Mouse (Mus musculus): ENCODE data around the gene Il20rb. TPM values are rescaled to one million over a fixed set of nuclear protein-coding genes. Genes with fewer than 3 reads are reported as not detected.

The Il20rb gene
- 1 to 10 TPM; 2.2 to 5.2 TPM for polyA plus RNA-seq (2017; shearing (Covaris generic))

GRCm38 (mm10) chr9:100486431-100486830, at the start of gene Il20rb:
Gene Il20rb (minus strand): TSS chr9:100486788.

Other genes with a start within 250 kb of the Il20rb start
- gene Nck1, start 59.3 kb upstream of the Il20rb start, polyA plus RNA-seq (2017; shearing (Covaris generic)): 100 to 1,000 TPM in 1 of 2 experiments, 10 to 100 TPM in 1; 79.6 to 104 TPM
- gene Slc35g2, start 84.3 kb upstream of the Il20rb start, polyA plus RNA-seq (2017; shearing (Covaris generic)): 1 to 10 TPM in 1 of 2 experiments, under 1 TPM in 1; 0.68 to 1.1 TPM
- 100 to 1,000 TPM in 1 of 2 experiments, 10 to 100 TPM in 1; 71.8 to 101 TPM for gene Stag1, start 111.0 kb upstream of the Il20rb start, polyA plus RNA-seq (2017; shearing (Covaris generic))